Mouse (Mus musculus) stomach, embryonic 14.5 days (tissue): ENCODE data around the gene Txnrd3. TPM values are rescaled to one million over a fixed set of nuclear protein-coding genes. Genes with fewer than 3 reads are reported as not detected.

Source experiments
- ATAC-seq: fragments of 200-750 bp; cut with Nextera tagmentation; 2 replicates; pipeline ENCODE4 v1.8.0; 2017; ENCODE audit warnings: low read depth, moderate TSS enrichment; ENCODE audit not compliant: insufficient number of reproducible peaks, insufficient read depth, low FRiP score
- H3K27ac ChIP-seq: fragments of 300-500 bp; sonication (generic); 2 replicates; pipeline ENCODE4 v1.5.1; 2014; ENCODE audit warnings: mild to moderate bottlenecking, low read length, moderate library complexity, mixed read lengths
- H3K27me3 ChIP-seq: fragments of 300-500 bp; sonication (generic); 2 replicates; pipeline ENCODE4 v1.6.1; 2014; ENCODE audit warnings: low read length, control low read depth, mixed read lengths; ENCODE audit not compliant: control insufficient read depth, insufficient read depth
- H3K36me3 ChIP-seq: fragments of 300-500 bp; sonication (generic); 2 replicates; pipeline ENCODE4 v1.6.1; 2014; ENCODE audit warnings: mild to moderate bottlenecking, control low read depth, low read length, moderate library complexity, mixed read lengths; ENCODE audit not compliant: control insufficient read depth, insufficient read depth
- H3K4me1 ChIP-seq: fragments of 300-500 bp; sonication (generic); 2 replicates; pipeline ENCODE4 v1.6.1; 2014; ENCODE audit warnings: low read length, control low read depth, mixed read lengths; ENCODE audit not compliant: control insufficient read depth, insufficient read depth
- H3K4me2 ChIP-seq: fragments of 300-500 bp; sonication (generic); replicated peaks from 2 replicates; pipeline ENCODE4 v1.6.1; 2014; ENCODE audit warnings: low read depth, low read length, control low read depth
- H3K4me3 ChIP-seq: fragments of 300-500 bp; sonication (generic); 2 replicates; pipeline ENCODE4 v1.5.1; 2014; ENCODE audit warnings: low read depth, low read length, control low read depth
- H3K9ac ChIP-seq: fragments of 300-500 bp; sonication (generic); replicated peaks from 2 replicates; pipeline ENCODE4 v1.6.1; 2014; ENCODE audit warnings: low read depth, mild to moderate bottlenecking, control low read depth, low read length, moderate library complexity, mixed read lengths
- H3K9me3 ChIP-seq: fragments of 300-500 bp; sonication (generic); 2 replicates; pipeline ENCODE4 v1.6.1; 2016; ENCODE audit warnings: low read depth, low read length, control low read depth; ENCODE audit not compliant: control insufficient read depth
- WGBS: fragments of 180-500 bp; shearing (Covaris S2); extraction: QIAGEN DNeasy Blood & Tissue Kit; methylation state at CpG from one replicate; pipeline ENCODE4 v1.1.7; 2014; 5-methylcytosine and 5-hydroxymethylcytosine counted together
- polyA plus RNA-seq: library from polyadenylated mRNA; unstranded; fragments of >200 nt; fragmentation: Nextera tagmentation; extraction: Ambion mirVana; gene quantifications from 2 replicates; pipeline ENCODE4 v1.2.1, GENCODE M21; 2014

The Txnrd3 gene
- polyA plus RNA-seq, 1 experiment from 2014 or later: 12.0 TPM

DNA sequence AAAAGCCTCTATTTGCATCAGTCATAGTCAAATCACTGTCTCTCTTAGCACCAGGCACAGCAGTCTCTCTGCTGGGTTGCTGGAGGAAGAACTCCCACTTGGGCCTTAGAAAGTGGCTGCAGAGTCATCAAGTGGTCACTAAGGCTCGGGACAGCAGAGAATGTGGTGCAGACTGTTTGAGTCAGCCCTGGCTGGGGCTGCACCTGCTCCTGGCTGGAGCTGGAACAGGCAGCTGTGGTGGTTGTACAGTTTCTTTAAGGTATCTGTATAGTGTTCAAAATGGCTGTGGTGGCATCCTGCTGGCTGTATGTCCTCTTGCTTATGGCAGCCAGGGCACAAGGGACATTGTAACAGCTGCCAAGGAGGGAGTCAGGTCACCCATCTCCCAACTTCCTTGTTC, 16.7 kb downstream of the Txnrd3 start:
- ATAC-seq: no peak
- no peaks in the 10 kb centered on the region for H3K36me3 ChIP-seq
- no peak overlapping the region for H3K9ac ChIP-seq
- no peak overlapping the region for H3K27ac ChIP-seq
- no peaks in the 10 kb centered on the region for H3K4me1 ChIP-seq
- WGBS: 58% methylated on average over 1 of the region's 1 CpGs
- H3K9me3 ChIP-seq: no peaks in the 10 kb centered on the region
- no peak overlapping the region for H3K4me3 ChIP-seq
- H3K27me3 ChIP-seq: no peaks in the 10 kb centered on the region
- no peak overlapping the region for H3K4me2 ChIP-seq

DNA sequence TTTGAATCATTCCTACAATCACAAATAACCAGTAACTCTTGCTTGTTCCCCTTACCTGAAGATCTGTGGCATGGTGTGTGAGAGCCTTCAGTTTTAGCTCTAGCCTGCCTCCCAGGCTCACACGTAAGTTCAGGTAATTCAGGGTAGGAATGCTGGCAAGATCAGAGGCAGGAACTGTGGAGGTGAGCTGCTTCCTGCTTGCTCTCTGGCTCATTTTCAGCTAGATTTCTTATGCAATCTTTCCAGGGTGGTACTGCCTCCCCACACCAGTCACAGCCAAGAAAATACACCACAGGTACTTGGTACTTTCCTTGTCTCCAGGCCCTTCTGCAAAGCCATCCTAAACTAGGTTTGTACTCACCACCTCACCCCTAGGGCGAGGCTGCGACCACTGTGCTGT, 18.7 kb downstream of the Txnrd3 start:
- Histone ChIP-seq H3K4me1 (no peaks in the 10 kb centered on the region), H3K36me3 (no peaks in the 10 kb centered on the region), H3K4me2 (no peak overlapping the region), H3K9me3 (no peaks in the 10 kb centered on the region), H3K9ac (no peak overlapping the region), H3K4me3 (no peak overlapping the region), H3K27me3 (no peaks in the 10 kb centered on the region), H3K27ac (no peak overlapping the region)
- WGBS: 88% methylated on average over 3 of the region's 3 CpGs
- ATAC-seq: no peak

DNA sequence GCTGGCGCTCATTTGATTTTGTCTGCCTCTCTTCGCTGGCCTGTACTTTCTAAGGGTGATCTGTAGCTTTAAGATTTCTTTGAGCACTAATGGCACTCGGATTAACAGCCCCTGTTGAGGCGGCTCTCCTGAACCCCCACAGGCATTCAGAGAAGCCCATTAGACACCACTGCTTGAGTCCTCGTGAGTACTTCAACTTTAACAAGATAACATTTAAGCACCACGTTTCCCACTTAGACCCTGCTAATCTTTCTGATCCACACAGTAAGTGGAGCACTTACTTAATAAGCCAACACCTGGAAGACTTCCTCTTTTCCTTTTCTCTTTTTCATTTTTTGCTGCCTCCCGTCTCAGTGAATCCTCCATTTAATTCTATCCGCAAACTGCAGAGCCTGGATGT, 21.4 kb downstream of the Txnrd3 start:
- 59% methylated on average over 8 of the region's 8 CpGs for WGBS

DNA sequence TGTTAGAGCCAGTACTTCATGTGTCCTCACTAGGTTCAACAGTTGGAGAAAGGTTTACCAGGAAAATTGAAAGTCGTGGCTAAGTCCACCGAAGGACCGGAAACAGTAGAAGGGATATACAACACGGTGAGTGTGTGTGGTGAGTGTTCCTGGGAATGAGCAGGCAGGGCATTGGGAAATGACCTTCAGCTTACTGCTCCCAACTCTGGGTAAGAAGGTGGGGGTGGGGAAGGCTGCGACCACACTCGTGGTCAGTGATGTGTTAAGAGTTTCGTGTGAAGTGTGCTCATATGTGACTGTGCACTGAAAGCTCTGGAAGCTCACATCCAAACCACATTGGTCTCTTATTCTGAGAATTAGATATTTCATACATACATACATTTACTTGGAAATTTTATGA, 21.9 kb downstream of the Txnrd3 start:
- WGBS: 80% methylated on average over 7 of the region's 7 CpGs
- Histone ChIP-seq H3K9me3 (no peaks in the 10 kb centered on the region), H3K4me1 (no peaks in the 10 kb centered on the region), H3K27ac (no peak overlapping the region), H3K27me3 (no peaks in the 10 kb centered on the region), H3K9ac (no peak overlapping the region), H3K4me3 (no peak overlapping the region), H3K36me3 (no peaks in the 10 kb centered on the region), H3K4me2 (no peak overlapping the region)
- no peak for ATAC-seq

More for the DNA sequence above, 21.4 kb downstream of the Txnrd3 start:
- Histone ChIP-seq H3K27ac (no peak overlapping the region), H3K36me3 (no peaks in the 10 kb centered on the region), H3K27me3 (no peaks in the 10 kb centered on the region), H3K4me3 (no peak overlapping the region), H3K9ac (no peak overlapping the region), H3K4me2 (no peak overlapping the region), H3K9me3 (no peaks in the 10 kb centered on the region), H3K4me1 (no peaks in the 10 kb centered on the region)
- ATAC-seq: no peak

DNA sequence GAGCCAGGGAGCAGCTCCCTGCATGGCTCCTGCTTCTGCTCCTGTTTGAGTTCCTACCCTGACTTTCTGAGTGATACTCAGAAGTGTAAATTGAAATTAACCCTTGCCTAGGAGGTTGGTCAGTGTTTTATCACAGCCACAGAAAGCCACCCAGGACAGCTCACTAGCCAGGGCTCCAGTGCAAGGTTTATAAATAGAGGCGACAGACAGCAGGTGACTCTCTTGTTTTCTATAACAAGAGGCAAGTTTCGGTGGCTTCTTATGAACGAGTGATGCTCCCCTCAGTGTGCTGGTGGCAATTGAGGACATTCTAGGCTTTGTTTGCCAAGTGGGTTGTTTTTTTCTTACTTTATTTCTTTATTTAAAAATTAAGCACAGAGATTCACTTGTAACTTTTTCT, 23.2 kb downstream of the Txnrd3 start:
- H3K27ac ChIP-seq: no peak overlapping the region
- no peak overlapping the region for H3K4me2 ChIP-seq
- H3K36me3 ChIP-seq: no peaks in the 10 kb centered on the region
- ATAC-seq: no peak
- H3K4me1 ChIP-seq: no peaks in the 10 kb centered on the region
- H3K4me3 ChIP-seq: no peak overlapping the region
- WGBS: 86% methylated on average over 3 of the region's 3 CpGs
- no peaks in the 10 kb centered on the region for H3K9me3 ChIP-seq
- no peaks in the 10 kb centered on the region for H3K27me3 ChIP-seq
- H3K9ac ChIP-seq: no peak overlapping the region

DNA sequence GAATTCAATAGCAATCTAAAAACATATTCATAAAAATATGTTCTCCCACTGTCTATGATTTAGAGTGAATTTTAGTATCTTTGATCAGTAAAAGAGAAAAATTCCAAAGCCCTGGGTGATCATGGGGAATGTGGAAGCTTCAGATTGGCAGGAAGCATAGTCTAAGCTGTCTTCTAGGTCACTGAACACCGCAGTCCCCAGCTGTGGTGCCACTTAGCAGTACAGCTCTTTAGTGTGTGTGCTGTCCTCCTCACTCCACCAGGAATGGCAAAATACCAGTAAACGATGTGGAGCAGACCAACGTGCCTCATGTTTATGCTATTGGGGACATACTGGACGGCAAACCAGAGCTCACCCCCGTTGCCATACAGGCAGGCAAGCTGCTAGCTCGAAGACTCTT, 25.8 kb downstream of the Txnrd3 start:
- WGBS: 82% methylated on average over 6 of the region's 6 CpGs
- no peaks in the 10 kb centered on the region for H3K36me3 ChIP-seq
- no peaks in the 10 kb centered on the region for H3K4me1 ChIP-seq

DNA sequence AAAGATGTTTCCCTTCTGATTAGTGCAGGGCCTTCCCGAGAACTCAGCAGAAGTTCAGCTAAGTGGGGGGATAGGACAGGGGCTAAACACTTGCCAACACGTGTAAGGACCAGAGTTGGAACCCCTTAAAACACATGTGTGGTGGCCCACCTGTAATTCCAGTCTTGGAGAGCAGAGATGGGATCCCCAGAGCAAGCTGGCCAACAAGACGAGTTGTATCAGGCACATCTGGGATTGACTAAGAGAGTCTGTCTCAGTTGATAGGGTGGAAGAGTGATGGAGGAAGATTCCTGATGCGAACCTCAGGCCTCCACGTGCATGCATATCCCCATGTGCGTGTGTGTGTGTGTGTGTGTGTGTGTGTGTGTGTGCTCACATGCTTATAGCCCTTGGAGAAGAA, 27.6 kb downstream of the Txnrd3 start:
- Histone ChIP-seq H3K4me1 (no peaks in the 10 kb centered on the region), H3K9me3 (no peaks in the 10 kb centered on the region), H3K9ac (no peak overlapping the region), H3K27me3 (no peaks in the 10 kb centered on the region), H3K36me3 (no peaks in the 10 kb centered on the region), H3K27ac (no peak overlapping the region), H3K4me2 (no peak overlapping the region), H3K4me3 (no peak overlapping the region)
- 81% methylated on average over 6 of the region's 6 CpGs for WGBS
- no peak for ATAC-seq

More for the DNA sequence above, 25.8 kb downstream of the Txnrd3 start:
- ATAC-seq: no peak
- Histone ChIP-seq H3K4me3 (no peak overlapping the region), H3K4me2 (no peak overlapping the region), H3K9ac (no peak overlapping the region), H3K27ac (no peak overlapping the region), H3K9me3 (no peaks in the 10 kb centered on the region), H3K27me3 (no peaks in the 10 kb centered on the region)

DNA sequence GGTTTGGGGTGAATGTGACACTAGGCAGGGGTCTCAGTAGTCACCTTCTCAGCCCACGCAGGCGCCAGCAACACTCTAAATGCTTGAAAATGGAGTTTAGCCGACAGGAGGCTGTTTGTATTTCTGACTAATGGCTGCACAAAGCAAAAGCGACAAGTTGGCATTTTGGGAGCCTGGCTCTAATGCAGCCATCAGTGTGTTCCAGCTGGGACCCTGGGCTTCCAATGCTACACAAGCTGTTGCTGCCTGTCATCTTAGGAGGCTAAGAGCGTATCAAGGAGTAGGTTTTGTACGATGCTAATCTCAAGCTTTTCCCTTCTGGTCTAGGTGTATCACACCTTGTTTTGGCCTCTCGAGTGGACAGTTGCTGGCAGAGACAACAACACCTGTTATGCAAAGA, 28.9 kb downstream of the Txnrd3 start:
- Histone ChIP-seq H3K27me3 (no peaks in the 10 kb centered on the region), H3K9ac (no peak overlapping the region), H3K4me2 (no peak overlapping the region), H3K36me3 (no peaks in the 10 kb centered on the region), H3K4me1 (no peaks in the 10 kb centered on the region), H3K27ac (no peak overlapping the region), H3K4me3 (no peak overlapping the region), H3K9me3 (no peaks in the 10 kb centered on the region)
- ATAC-seq: no peak
- WGBS: 86% methylated on average over 7 of the region's 7 CpGs

DNA sequence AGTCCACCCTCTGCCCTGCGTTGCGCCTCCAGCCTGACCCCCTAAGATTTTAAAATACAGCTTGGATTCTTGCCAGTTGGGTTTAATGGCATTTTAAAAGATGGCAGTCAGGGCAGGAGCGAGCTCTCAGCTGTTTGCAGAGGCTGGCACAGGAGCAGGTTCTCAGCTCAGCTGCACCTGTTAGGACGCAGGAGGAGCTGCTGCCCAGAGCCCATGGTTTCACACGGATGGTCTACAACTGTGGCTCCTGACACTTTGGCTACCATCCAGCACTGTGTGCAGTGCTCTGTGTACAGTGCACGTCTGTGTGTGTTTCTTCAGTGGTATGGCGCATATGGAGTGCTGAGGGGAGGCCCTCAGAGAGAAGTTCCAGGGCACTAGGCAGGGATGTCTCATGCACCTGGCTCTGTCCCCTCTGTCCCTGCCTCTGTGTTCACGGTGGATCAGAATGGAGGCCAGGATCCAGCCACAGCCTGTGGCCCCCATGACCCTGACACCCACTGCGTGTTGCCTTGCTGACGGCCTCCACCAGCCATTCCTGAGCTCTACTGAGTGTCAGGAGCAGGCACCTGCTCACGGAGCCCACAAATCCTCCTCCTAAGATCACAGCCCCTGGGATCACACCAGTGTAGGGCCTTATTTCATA, 29.5 kb downstream of the Txnrd3 start:
- ATAC-seq: no peak

More for the DNA sequence above, 29.5 kb downstream of the Txnrd3 start:
- H3K9ac ChIP-seq: no peak overlapping the region
- H3K4me2 ChIP-seq: no peak overlapping the region
- H3K27me3 ChIP-seq: no peaks in the 10 kb centered on the region
- 85% methylated on average over 11 of the region's 11 CpGs for WGBS
- H3K4me3 ChIP-seq: no peak overlapping the region
- no peaks in the 10 kb centered on the region for H3K4me1 ChIP-seq
- no peaks in the 10 kb centered on the region for H3K36me3 ChIP-seq
- H3K27ac ChIP-seq: no peak overlapping the region
- H3K9me3 ChIP-seq: no peaks in the 10 kb centered on the region
